Mouse (Mus musculus): ENCODE results near the gene Pafah1b1. TPM values are rescaled to one million over a fixed set of nuclear protein-coding genes. Genes with fewer than 3 reads are reported as not detected.

The Pafah1b1 gene
- total RNA-seq, 2 experiments from 2014 or later, result 128 to 136 TPM

DNA sequence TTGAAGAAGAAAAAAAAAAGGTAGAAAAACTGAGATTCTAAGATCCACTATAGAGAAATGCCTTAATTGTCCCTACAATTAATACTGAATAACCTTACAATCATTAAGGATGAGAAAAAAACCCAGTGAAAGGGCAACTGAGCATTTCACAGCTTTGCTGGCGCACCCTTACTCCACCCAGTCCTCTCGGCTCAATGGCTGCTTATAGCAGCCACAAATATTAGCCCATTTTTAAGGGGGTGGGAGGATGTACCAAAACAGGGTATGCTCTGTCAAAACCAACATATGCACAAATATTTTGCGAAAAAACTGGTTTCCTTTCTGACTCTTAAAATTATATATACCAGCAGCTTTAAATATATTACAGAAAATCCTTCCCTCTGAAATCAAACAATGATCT, 2.5 kb downstream of the Pafah1b1 start:
- no peak for DNase-seq (ENCODE audit: low spot score in 2 of 2)

DNA sequence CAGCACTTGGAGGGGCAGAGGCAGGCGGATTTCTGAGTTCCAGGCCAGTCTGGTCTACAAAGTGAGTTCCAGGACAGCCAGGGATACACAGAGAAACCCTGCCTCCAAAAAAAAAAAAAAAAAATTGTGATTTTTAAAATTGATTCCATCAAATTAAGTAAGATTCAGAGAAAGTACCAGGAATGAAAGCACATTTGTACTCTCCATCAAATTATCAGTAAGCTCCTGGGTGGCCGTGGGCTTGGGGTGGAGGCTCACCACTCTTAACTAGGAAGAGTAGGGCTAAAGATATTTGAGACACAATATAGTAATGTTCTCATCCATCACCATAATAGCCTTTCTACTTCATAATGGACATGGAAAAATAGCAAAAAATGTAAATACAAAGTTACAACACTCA, 3.3 kb downstream of the Pafah1b1 start:
- DNase-seq (ENCODE audit: low spot score in 2 of 2), result no peak

DNA sequence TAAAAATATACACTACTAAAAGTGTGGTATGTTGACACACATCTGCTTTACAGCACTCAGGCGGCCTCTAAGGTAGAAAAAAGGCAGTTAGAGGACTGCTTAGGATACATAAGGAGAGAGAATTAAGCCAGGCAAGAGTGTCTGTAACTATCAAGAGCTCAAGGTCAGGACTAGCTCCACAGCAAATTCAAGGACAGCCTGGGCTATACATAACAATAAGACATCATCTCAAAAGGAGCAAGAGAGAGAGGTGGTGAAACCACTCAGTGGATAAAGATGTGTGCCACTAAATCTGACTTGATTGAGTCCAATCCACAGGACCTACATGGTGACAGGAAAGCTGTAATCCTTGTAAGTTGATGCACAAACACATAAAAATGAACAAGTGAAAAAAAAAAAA, 3.8 kb downstream of the Pafah1b1 start:
- DNase-seq (ENCODE audit: low spot score in 2 of 2), result no peak

DNA sequence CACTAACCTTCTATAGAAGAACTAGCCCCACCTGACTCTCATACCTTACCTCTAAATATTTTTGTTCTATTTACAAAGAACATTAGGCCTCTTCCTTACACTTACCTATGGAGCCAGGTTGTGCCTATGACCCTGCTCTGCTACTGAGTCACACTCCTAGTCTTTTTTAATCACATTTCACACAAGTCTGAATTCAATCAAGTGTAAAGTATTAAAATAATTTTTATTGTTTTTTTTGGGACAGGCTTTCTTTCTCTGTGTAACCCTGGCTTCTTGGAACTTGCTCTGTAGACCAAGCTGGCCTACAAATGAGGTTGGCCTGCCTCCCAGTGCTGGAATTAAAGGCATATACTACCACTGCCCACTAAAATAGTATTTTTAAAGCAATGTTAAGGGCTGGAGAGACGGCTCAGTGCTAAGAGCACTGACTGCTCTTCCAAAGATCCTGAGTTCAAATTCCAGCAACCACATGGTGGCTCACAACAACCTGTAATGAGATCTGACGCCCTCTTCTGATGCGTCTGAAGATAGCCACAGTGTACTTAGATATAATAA, 8.4 kb downstream of the Pafah1b1 start:
- no peak for DNase-seq (ENCODE audit: low spot score in 2 of 2)

DNA sequence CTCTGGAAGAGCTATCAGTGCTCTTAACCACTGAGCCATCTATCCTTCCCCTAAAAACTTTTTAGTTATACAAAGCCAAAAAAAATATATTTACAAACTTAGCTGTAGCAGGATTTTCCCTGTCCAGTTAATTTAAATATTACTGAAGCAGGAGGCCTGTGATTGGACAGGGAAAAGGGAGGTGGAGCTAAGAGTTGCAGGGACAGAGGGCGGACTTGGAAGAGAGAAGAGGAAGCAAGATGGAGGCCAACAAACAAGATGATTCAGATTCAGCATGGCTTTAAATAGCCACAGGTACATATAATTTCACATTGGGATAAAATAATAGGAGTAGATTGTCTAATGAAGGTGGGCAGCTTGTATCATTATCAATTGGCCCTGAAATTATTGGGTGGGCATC, 13.8 kb downstream of the Pafah1b1 start:
- DNase-seq (ENCODE audit: low spot score in 2 of 2), result no peak

DNA sequence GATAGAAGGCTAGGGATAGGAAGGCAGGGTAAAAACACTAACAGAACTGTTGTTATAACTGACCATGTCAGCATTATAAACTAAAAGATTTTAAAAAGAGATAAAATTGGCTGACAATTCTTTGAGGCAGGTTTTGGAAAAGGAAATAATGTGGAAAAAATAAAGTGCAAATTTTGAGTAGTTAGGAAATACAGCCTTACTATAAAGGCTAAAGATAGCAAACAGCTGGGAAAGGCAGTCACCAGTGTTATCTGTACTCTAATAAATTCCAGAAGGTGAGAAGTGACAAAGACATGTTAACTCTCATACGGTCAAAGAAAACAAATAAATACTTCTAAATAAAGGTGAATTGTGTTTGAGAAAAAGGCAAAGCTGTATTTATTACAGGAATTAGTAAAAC, 15.7 kb downstream of the Pafah1b1 start:
- no peak for DNase-seq (ENCODE audit: low spot score in 2 of 2)

DNA sequence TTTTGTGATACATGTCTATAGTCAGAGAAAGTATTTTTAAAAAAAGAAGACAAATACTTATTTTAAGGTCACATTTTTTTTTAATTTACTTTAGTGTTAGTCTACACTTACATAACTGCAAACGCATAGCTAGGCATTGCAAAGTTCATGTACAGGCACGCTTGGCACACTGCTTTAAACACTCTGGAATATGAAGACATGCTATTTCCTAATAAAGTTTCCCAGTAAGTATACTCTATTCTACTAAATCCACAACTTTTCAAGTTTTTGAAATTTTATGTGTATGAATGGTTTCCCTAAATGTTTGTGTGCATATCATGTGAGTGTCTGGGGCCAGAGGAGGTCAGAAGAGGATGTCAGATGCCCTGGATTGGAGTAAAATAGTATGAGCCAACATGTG, 20.4 kb downstream of the Pafah1b1 start:
- no peak for DNase-seq (ENCODE audit: low spot score in 2 of 2)

DNA sequence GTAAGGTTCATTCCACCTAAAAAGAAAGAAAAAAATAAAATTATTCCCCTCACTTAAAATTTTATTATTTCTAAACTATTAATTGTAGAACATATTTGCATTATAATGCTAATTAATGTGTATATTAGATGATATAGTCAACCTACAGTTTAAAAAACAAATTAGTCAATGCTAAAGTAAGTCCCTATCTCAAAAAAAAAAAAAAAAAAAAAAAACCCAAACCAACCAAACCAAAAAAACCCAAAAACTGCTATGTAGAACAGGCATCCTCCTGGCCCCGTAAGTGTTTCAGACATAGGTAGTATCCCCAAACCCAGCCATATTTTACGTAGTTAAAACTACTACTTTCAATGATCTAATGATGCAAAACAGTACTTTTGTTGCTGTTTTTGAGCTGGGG, 25.0 kb downstream of the Pafah1b1 start:
- no peak for DNase-seq (ENCODE audit: low spot score in 2 of 2)

DNA sequence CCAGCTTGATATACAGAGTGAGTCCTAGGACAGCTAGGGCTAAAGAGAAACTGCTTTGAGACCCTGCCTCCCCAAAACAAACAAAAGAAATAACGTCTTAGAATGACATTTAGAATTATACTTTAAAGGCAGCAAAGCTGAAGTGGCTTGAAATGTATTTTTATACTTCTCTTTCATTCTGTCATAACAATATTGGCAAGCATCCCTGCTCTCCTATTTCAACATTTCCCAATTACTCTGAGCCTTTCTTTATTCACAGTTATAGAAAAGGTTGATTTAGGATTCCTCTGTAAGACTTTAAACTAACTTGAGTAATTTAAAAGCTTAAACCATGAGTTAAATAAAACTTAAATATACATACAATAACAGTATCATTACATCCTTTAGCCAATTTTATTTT, 32.3 kb downstream of the Pafah1b1 start:
- DNase-seq (ENCODE audit: low spot score in 2 of 2), result no peak

DNA sequence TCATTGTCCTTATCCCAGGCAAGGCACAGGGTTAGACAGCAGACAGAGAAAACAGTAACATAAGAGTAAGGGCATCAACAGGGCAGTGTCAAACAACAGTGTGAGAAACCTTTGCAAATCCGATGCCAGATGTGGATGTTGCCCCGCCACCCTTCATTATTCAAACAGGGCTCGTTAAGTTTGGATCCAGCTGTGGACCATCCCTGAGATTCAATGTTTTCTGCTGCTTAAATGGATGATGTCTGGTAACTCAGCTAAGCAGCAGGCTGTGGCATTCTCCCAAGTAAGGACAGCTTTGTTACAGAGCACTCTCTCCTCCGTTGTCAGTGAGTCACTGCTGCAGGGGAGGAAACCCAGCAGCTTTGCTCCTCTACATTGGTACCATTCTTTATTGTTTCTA, 49.3 kb downstream of the Pafah1b1 start:
- no peak for DNase-seq (ENCODE audit: low spot score in 2 of 2)

DNA sequence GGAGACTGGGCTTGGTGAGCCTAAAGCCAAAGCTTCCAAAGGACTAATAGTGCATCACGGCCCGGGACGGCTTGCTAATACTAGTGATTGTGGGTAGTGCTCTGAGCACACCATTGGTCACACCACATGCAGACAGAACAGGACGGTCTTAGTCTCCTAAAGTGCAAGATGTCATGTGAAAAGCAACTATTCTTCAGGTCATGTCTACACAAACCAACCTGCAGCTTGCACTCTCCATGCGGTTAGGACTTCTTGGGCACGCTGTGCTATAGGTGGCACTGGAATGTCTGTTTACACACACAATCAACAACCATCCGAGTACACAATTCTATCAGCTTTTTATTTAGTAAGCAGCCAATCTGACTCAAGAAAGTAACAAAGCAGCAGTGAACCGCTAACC, 49.8 kb downstream of the Pafah1b1 start:
- DNase-seq (ENCODE audit: low spot score in 2 of 2), result no peak

DNA sequence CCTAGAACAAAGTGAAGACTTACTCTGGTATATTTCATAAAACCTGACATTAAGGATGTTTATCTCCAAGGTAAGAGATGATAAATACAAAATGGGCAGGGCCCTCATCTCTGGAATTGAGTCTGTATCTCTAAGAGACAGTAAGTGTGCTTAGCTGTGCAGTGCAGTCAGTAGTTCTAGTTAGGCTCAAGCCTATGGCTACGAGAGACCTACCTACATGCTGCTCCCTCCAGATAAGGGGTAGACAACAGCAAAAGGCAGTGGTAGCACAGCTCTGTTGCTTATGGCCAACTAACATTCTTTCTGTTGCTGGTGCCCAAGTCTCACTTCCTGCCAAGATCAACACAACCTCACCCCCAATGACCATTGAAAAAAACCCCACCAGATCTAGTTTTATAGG, 50.9 kb downstream of the Pafah1b1 start:
- no peak for DNase-seq (ENCODE audit: low spot score in 2 of 2)

DNA sequence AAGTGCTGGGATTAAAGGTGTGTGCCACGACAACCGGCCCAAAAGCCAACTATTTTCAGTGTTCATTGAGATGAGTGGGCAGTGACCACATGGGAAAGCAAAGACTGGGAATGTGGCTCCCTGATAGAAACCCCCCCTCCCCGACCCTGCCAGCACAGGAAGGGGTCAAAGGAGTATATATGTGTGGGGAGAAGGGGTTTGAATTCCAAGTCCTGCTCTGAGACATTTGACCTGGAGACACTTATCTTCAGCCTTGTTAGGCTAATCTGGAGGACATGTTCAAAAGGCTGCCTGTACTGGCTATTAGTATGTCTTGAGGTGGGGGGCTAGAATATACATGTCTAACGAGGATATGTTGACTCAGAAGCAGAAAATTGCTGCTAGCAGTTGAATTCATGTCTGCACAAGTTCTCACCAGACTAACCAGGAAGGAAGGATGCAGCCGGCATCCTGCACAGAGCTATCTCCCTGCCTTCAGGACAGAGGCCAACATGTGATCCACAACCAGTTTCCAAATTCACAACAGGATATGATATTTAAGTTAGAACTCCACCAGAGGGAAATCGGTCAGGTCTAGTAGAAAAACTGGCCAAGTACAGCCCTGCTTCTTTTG, 51.5 kb downstream of the Pafah1b1 start:
- no peak for DNase-seq (ENCODE audit: low spot score in 2 of 2)

DNA sequence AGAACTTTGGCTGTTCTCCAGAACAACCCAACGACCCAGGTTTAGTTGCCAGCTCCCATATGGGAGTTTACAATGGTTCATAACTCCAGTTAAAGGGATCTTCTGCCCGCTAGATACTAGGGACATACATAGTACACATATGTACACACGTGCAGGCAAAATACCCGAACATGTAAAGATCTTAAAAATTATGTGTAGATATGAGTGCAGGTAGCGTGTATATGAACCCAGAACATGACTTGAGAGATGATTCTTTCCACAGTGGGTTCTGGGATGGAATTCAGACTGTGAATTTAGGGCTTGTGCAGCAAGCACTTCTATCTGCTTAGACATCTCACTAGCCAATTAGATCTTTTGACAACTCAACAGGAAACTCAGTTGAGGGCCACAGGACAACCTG, 52.6 kb downstream of the Pafah1b1 start:
- DNase-seq (ENCODE audit: low spot score in 2 of 2), result no peak

DNA sequence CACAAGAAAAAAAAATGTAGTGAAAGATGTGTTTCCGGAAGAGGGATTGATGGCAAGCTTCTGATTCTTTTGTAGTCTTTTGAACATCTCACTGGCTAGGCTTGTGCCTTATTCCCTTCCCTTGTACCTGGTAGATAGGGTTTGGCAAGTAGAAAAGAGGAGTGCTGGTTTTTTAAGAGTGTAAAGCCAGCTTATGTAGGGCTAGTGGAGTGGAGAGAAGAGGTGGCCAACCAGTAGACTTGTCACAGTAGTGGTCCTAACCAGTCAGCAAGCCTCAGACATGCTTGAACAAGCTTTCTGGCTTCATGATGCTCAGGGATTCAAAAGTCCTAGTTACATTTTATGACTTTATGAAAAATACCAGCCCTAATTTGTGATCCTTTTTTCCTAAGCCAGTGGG, 53.5 kb downstream of the Pafah1b1 start:
- DNase-seq (ENCODE audit: low spot score in 2 of 2), result no peak

DNA sequence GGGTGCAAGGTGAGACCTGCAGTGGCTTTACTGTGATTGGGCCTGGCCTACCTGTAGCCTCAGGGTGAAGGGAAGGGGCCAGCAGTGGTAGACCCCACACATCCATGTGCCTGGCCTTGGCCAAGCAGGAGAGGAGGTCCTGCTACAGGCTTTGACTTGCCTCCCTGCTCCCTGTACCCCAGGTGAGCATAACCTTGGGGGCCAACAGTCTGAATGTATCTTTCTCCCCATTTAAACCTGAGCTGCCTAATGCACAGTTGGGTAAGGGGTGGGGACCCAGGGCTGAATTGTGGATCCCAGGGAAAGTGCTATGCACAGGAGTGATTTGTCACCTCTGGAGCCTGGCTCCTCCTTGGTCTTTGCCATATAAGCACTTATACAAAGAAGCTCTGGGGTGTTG, 54.3 kb downstream of the Pafah1b1 start:
- peak in 1 of 2 experiments; percentile 5 for DNase-seq (ENCODE audit: low spot score in 2 of 2)

DNA sequence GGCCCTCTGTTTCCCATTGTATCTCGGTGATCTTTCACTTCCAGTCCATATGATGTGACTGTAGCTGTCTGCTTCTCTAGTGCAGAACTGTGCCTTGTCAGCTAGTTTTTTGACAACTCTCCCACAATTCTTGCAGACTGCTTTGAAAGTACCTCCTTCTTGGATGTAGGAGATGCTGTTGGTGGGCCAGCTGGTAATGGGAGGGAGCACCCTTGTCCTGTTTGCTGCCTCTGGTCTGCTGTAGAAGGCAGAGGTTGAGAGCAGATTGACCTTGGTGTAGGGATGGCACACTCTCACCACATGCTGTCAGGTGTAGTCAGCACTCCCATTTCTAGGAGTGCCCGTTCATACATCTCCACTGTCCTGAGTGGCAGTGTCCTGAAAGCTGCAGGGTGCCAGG, 55.5 kb downstream of the Pafah1b1 start:
- DNase-seq (ENCODE audit: low spot score in 2 of 2), result no peak

DNA sequence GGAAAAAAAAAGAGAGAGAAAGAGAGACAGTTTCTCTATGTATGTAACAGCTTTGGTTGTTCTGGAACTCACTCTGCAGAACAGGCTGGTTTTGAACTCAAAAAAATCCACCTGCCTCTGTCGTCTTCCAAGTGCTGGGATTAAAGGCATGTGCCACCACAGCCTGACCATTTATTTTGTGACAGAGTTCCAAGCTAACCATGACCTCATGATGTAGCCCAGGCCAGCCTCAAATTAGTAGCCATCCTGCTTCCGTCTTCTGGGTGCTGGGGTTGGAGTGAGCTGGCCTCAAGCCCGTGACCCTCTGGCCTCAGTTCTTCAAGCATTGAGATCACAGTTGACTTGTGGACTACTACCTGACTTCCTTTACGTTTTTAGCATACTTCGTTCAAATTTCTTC, 56.0 kb downstream of the Pafah1b1 start:
- DNase-seq (ENCODE audit: low spot score in 2 of 2), result no peak

DNA sequence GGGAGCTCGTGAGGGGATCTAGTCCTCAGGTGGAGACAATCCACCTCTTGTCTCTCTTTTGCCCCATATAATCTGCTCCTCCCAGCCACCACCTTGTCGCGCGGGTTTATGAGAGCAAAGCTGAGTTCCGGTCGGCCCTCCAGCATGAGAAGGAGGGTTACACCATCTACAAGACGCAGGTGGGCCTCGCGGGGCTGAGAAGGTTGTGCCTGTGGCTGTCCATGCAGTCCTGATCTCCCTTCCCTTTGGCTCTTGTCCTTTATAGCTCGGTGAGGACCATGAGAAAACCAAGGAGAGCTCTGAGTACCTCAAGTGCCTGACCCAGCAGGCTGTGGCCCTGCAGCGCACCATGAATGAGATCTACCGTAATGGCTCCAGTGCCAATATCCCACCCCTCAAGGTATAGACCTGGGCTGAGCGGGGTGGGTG, 56.9 kb downstream of the Pafah1b1 start:
- DNase-seq (ENCODE audit: low spot score in 2 of 2), result no peak

DNA sequence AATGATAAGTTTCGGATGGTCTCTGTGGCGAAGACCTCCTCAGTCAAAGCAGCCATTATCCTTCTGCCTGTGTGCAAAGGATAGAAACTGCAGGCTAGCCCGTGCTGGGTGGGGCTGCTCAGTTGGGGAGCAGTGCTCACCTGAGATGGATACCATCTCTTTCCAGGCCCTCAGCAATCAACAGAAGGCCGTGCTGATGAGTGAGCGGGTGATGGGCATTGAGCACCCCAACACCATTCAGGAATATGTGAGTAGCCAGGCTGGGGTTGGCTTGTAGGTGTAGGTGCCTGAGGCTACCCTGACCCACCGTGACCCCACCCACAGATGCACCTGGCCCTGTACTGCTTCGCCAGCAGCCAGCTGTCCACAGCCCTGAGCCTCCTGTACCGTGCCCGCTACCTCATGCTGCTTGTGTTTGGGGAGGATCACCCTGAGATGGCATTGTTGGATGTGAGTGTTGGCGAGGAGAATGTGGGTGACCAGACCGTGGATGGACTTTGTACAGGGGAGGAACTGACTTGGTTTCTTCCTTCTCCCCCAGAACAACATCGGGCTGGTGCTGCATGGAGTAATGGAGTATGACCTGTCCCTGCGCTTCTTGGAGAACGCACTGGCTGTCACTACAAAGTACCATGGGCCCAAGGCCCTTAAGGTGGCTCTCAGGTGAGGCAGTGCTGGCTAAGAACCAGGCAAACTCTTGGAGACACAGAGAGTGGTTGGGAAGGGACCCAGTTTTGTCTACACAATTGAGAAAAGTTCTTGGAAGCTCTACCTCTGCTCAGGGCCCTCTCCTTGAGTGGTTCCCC, 57.5 kb downstream of the Pafah1b1 start:
- DNase-seq (ENCODE audit: low spot score in 2 of 2), result no peak

DNA sequence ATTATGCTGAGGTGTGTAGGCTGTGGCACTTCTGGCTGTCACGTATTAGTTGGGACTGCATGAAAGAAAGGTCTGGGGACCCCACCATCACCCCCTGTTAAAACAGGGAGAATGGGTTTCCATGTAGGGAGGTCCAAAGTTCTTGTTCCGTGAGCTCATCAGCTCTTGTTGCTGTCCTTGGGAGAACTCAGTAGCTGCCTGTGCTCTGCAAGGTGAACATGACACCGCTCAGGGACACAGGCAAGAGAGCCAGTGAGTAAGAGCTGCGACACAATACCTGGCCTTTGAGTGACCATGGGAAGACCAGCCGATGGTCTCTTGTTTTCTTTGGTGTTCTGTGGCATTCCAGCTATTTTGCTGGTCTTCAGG, 58.2 kb downstream of the Pafah1b1 start:
- DNase-seq (ENCODE audit: low spot score in 2 of 2), result no peak

DNA sequence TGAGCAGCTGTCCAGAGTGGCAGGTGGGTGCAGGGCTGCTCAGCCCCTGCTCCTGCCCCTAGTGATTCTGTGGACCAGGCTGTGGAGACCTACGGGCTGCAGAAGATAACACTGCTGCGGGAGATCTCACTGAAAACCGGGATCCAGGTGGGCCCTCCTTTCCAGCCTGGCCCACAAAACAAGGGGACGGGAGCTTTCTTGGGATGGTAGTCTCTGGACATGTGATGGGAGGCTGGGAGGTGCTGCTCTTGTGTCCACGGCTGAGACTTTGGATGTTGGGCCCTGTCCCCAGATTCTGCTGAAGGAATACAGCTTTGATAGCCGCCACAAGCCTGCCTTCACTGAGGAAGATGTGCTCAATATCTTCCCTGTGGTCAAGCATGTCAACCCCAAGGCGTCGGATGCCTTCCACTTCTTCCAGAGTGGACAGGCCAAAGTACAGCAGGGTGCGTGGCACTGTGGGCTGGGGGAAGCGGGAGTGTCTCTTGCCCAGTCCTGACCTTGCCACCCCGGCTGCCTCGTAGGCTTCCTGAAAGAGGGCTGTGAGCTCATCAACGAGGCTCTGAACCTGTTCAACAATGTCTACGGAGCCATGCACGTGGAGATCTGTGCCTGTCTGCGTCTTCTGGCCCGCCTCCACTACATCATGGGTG, 58.7 kb downstream of the Pafah1b1 start:
- DNase-seq (ENCODE audit: low spot score in 2 of 2), result no peak
